Mouse (Mus musculus) spleen, postnatal 10 days (tissue): Measurements from ENCODE around the gene Irak3.

ENCODE experiments used
- DNase-seq, 2 experiments: peaks; one replicate each; pipeline ENCODE4 v3.0.0; 2021 to 2022; ENCODE audit warnings: low spot score in 2 of 2

Irak3 gene

GRCm38 (mm10) chr10:120204591-120205210, 2.8 kb upstream of the Irak3 start:
- DNase-seq = no peak

- peak in 1 of 2 experiments; percentile 41 for DNase-seq
Measured at GRCm38 (mm10) chr10:120202467-120203250, 729 bp upstream of the Irak3 start.

- peak; percentile 77 to 84 for DNase-seq
Measured at GRCm38 (mm10) chr10:120201131-120201921, 604 bp downstream of the Irak3 start, which contains the start of gene Tmbim4. Tmbim4 (plus strand) TSS chr10:120201590.

DNA sequence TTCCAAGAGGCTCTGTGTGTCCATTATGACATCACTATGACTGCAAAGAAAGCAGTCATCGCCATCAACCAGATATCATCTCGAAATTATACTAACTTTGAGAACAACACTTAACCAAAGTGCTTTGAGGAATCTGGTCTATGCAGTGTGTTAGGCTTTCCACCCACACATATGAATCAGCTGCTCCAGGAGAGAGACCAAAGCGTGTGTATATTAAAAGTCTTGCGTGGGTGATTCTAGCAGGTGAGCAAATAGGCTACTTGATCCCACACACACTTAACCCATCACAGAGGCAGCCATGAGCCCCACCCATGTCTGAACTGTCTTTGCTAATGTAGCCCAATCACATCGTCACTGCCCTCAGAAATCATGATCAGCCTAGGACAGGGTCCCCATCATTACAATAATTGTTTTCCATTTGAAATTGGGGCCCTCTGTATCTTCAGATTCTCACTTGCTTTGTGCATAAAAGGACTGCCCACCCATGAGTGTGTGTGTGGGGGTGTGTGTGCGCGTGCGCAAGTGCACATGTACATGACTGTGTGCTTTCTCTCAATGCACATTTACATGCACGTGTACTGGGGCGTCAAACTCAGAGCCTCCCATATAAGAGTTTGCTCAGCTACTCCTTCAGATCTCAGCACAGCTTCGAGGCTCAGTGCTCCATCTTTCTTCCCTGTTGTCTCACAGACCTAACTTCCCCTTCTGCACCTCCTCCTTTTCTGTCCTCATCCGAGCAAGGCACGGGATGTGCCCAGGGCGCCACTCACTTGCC, 4.7 kb downstream of the Irak3 start:
- no peak for DNase-seq

DNA sequence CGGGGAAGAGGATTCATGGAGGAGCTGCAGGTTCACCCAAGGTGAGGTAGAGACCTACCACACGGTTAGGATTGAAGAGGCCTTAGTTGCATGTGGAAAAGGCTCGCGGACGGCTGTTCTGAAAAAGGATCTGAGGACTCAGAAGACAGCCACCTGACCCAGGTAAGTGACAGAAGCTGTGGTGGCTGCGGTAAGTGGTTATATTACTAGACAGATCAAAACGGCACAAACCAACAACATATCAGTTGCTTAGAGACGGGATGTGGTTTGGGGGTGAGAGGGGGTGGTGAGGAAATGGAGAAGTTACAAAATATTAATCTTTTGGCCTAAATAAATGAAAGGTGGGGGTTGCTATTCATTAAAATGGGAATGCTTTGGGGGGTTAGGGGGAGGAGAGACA, 8.7 kb downstream of the Irak3 start:
- DNase-seq = peak in 1 of 2 experiments; percentile 25

DNA sequence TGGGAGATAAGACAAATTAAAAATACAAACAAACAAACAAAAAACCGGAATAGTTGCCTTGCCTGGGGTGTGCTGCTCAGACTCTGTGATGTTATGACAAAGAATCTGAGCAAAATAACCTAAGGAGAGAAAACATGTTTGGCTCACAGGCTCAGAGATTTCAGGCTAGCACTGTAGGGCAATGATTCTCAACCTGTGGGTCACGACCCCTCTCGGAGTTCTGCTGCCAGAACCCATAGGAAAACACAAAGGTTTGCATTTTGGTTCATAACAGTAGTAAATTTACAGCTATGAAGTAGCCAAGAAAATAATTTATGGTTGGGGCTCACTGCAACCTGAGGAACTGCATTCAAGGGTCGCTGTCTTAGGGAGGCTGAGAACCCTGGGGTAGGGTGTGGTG, 9.7 kb downstream of the Irak3 start:
- DNase-seq = no peak

- DNase-seq = peak in 1 of 2 experiments; percentile 23
Measured at GRCm38 (mm10) chr10:120191165-120191564, 10.8 kb downstream of the Irak3 start.

DNA sequence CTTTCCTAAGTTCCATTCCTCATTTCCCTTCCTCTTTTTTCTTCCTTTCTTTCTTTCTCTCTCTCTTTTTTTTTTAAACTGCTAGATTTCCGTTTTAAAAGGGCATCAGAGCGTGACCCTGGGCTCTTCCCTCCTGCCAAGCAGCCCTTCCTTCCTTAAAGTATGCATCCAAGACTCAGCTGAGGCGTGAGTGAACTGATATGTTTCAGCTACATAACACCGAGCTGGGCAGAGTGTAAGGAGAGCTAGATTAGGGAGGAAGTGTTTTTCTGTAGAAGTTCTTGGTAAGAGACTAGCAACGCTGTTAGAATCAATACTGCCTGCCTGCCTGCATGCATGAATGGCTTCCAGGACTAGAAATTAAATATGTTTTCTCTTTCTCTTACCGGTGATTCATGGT, 12.1 kb downstream of the Irak3 start:
- no peak for DNase-seq

DNA sequence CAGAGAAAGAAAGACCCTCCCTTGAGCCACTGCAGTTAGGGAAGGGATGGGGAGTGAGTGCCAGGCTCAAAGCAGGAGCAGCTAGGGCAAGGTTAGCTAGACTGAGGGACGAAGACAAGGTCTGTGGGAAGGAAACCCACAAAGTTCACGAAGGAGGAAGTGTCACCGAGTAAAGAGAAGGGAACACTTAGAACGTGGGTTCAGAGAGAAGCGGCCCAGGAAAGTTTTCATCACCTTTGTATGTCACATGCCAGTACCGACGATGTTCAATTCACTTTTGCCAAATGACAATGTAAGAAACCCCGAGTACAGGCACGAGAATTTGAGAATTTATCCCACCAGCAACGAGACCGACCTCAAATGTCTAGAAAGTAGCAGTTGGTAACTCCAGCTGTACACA, 12.7 kb downstream of the Irak3 start:
- no peak for DNase-seq

- no peak for DNase-seq
Measured at GRCm38 (mm10) chr10:120188513-120188912, 13.4 kb downstream of the Irak3 start.

- DNase-seq = no peak
Measured at GRCm38 (mm10) chr10:120183342-120183741, 18.6 kb downstream of the Irak3 start.

GRCm38 (mm10) chr10:120182887-120183286, 19.0 kb downstream of the Irak3 start:
- no peak for DNase-seq

GRCm38 (mm10) chr10:120174192-120174705, 27.7 kb downstream of the Irak3 start:
- no peak for DNase-seq

DNA sequence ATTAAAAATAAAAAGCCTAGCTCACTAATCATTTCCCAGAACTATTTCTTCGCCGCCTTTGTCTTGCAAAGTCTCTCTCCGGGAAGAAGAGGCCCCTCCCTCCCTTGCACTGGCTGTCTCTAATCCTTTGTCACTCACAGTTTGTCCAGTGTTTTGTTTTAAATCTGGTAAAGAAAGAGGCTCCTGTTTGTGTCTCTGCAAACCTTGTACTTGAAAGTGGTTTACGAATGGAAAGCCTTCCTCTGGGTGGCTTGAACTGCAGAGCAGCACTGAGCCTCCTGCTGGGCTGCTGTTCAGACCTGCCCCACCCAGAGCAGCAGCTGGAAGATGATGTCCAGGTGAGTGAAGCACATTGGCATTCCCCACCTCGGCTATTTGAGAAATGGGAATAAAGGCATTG, 30.6 kb downstream of the Irak3 start:
- no peak for DNase-seq

DNA sequence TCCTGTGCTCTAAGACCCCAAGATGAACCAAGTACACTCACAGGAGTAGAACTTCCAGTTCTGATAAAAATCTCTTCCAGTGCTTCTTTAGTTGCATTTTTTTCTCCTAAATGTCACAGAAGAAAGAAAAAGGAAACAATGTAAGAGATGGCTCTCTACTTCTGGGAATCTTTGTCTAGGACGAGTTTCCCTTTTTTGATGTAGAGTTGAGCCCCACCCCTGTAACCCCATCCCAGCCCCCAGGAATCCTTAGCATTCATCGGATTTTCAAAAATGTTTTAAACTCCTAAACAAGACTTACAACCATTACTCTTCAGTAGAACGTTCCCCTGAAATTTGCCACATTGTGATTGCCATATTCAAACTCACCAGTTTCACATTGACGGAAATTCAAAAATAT, 31.7 kb downstream of the Irak3 start:
- no peak for DNase-seq

GRCm38 (mm10) chr10:120169841-120170240, 32.1 kb downstream of the Irak3 start:
- no peak for DNase-seq

DNA sequence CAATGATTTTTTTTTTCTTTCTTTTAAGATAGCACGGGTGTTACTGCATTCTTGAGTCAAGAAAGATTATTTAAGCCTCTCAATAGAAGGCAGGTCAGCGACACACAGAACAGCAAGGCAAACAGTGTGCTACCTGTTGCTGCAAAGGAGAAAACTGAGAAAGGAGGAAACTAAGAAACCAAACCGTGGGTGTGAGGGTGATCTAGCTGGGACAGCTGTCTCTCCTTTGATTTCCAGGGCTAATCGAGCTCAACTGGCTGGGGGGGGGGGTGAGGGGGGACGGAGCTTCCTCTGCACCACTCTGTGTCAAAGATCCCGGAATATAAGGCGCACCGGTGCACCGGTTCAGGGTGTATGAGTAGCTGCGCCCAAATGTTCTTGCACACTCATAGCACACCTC, 32.9 kb downstream of the Irak3 start:
- no peak for DNase-seq

DNA sequence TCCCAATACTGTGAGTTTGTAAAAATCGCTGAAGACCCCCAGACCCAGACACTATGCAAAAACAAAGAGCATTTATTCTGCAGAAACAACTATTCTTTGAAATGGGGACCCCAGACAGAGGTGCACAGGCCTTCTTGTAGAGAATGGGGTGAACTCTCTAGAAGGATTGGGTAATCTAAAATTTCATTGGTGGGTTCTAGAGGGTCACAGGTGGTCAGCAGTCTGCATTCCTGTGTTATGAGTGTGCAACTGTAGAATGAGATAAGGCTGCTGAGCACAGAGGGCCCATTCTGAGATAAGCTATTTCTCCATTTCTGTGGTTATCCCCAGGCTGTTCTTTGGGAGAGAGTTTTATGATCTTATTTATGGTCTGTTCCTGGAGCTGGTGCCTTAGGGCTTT, 33.9 kb downstream of the Irak3 start:
- DNase-seq = no peak

GRCm38 (mm10) chr10:120165793-120166503, 36.0 kb downstream of the Irak3 start:
- no peak for DNase-seq

DNA sequence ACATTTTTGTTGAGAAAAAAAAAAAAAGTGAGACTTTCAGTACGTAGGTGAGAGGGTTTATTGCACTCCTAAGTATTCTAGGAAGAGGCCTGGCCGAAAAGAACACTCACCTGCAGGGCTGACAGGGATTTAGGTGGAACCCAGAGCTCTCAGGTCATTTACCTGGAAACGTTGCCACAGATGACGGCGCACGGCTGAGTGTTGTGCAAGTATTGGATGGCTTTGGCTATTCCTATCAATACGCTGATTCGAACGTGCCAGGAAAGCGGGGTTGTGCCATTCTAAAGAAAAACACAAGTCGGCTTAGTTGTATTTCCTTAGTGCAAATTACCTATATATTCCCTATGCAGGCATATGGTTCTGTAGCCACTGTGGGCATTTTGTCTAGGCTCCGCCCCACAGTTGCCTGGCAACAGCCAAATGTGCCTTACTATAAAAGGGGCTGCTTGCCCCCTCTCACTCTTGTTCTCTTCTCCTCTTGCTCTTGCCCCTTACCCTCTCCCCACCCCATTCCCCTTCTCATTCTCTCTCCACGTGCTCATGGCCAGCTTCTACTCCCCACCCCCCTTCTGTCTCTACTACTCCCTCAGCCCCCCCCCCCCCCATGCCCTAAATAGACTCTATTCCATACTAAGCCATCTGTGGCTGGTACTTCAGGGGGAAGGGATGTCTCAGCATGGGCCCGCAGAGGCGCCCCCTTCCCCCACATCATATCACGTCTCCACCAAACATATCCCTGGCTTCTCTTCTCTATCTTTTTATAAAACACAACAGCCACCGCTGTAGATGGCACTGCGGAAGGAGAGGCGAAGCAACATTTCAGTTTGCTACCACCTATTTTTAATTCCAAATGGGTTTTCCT, 36.8 kb downstream of the Irak3 start:
- DNase-seq = no peak
